Mouse (Mus musculus): ENCODE results near the gene Slx4ip. TPM values are rescaled to one million over a fixed set of nuclear protein-coding genes. Genes with fewer than 3 reads are reported as not detected.

Slx4ip gene
- polyA plus RNA-seq, 1 experiment from 2014 or later = 5.6 TPM

DNA sequence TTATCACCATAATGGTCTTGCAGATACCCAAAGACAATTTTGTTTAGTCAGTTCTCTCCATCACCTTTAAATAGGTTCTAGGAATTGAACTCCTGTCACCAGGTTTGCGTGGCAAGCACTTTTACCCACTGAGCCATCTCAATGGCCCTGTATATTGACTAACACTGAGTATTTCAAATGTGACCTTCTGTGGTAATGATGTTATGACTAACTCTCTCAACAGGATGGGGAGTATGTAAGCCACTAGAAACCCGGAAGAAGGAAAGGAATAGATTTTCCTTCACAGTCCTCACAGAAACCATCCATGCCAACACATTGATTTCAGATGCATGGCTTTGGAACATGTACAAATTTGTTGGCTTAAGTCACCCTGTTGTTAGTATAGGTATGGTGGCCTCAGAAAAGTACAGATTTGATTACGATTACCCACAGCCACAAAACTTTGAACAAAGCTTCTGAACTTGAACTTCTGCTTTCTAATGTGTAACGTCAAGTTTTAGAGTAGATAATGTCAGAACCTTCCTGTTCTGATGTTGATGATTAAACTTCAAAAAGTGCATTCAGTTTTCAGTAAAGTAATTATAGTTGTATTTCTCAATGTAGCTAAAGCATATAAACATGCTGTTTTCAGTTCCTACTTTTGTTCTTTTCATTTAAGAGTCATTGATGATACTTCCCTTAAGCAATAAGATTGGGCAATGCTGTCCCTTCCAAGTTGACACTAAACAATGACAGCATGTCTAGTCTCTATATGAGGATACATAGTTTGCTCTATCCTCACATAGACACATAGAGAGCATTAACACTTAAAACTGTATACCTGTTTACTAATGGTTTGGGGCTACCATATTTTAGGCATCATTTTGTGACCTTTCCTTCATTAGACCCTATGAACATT, 45.6 kb downstream of the Slx4ip start:
- H3K9ac ChIP-seq (ENCODE audit: low read length) = no peak overlapping the region
- H3K27ac ChIP-seq (ENCODE audit: low read length) = no peak overlapping the region
- no peaks in the 10 kb centered on the region for H3K36me3 ChIP-seq (ENCODE audit: control insufficient read depth, insufficient read depth, low read length)
- ATAC-seq (ENCODE audit: insufficient read depth, low FRiP score) = no peak
- no peaks in the 10 kb centered on the region for H3K4me1 ChIP-seq (ENCODE audit: control insufficient read depth, insufficient read depth, low read length)
- H3K27me3 ChIP-seq (ENCODE audit: control insufficient read depth, insufficient read depth, low read length) = no peaks in the 10 kb centered on the region
- no peak overlapping the region for H3K4me3 ChIP-seq (replicated peaks; ENCODE audit: low read length)
- H3K4me2 ChIP-seq (ENCODE audit: low read depth, low read length) = no peak overlapping the region
- H3K9me3 ChIP-seq (replicated peaks; ENCODE audit: control insufficient read depth, low read length) = no peaks in the 10 kb centered on the region
- 85% methylated on average over 4 of the region's 4 CpGs for WGBS

DNA sequence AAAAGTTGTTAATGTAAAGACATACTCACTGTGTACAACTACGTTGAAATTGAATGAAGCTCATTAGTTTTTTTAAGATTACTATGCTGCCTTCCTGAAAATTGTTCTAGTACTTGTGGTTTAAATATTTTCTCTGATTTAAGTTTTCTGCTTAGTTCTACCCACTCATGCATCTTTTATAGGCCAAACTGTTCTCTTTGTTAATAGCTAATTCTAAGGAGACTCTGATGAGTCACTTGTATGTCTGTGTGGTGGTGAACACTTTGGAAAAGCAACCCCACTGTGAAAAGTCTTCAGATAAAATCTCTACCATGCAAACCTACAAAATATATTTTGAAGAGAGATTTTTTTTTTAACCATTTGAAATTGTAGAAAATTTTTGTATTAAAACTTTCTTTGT, 47.2 kb downstream of the Slx4ip start:
- Histone ChIP-seq H3K36me3 (ENCODE audit: control insufficient read depth, insufficient read depth, low read length) (no peaks in the 10 kb centered on the region), H3K4me1 (ENCODE audit: control insufficient read depth, insufficient read depth, low read length) (no peaks in the 10 kb centered on the region), H3K27me3 (ENCODE audit: control insufficient read depth, insufficient read depth, low read length) (no peaks in the 10 kb centered on the region), H3K27ac (ENCODE audit: low read length) (no peak overlapping the region), H3K9me3 (replicated peaks; ENCODE audit: control insufficient read depth, low read length) (no peaks in the 10 kb centered on the region), H3K4me2 (ENCODE audit: low read depth, low read length) (no peak overlapping the region), H3K4me3 (replicated peaks; ENCODE audit: low read length) (no peak overlapping the region), H3K9ac (ENCODE audit: low read length) (no peak overlapping the region)
- ATAC-seq (ENCODE audit: insufficient read depth, low FRiP score) = no peak
- 85% methylated on average over 1 of the region's 1 CpGs for WGBS

DNA sequence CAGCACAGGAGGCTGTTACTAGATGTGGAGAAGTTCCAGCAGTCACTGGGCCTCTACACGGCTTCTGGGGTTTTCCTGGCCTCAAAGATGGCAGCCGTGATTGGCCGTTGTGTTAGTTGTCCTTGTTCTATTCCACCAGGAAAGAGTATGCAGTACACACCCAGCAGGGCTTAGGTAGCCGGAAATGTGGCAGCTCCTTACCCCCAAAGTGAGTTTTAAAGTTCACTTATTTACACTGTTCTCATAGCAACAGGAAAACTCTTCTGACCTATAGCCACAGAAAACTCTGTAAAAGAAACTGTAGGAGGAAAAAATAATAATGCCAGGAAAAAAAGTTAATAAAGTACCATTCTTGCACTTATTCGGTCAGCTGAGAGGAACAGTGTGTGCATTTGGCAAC, 55.3 kb downstream of the Slx4ip start:
- peaks cover 15% of the 10 kb centered on the region for H3K4me1 ChIP-seq (ENCODE audit: control insufficient read depth, insufficient read depth, low read length)
- no peak for ATAC-seq (ENCODE audit: insufficient read depth, low FRiP score)
- H3K27ac ChIP-seq (ENCODE audit: low read length) = 0 out of 2 replicates have a peak overlapping the region, but pooled peaks have one; percentile 17
- no peaks in the 10 kb centered on the region for H3K27me3 ChIP-seq (ENCODE audit: control insufficient read depth, insufficient read depth, low read length)
- H3K36me3 ChIP-seq (ENCODE audit: control insufficient read depth, insufficient read depth, low read length) = no peaks in the 10 kb centered on the region
- no peak overlapping the region for H3K9ac ChIP-seq (ENCODE audit: low read length)
- H3K4me3 ChIP-seq (replicated peaks; ENCODE audit: low read length) = no peak overlapping the region
- H3K9me3 ChIP-seq (replicated peaks; ENCODE audit: control insufficient read depth, low read length) = no peaks in the 10 kb centered on the region
- WGBS = 71% methylated on average over 5 of the region's 5 CpGs
- no peak overlapping the region for H3K4me2 ChIP-seq (ENCODE audit: low read depth, low read length)

DNA sequence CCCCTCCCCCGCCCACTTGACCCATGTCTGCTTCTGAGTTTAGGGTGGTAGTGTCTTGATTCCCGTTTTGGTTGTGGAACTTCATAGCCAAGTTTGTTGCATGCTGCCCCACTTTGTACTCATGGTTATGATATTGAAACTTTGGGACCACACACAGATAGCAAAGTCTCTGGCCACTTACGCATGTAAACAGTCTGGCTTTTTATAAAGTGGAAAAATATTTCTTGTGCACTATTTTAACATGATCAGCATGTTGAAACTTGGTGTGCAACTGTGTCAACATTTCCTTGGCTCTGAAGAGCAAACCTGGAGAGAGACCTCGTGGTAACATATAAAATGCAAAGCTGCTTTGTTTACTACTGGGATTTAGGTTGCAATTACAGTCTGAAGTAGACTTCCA, 56.5 kb downstream of the Slx4ip start:
- Histone ChIP-seq H3K27me3 (ENCODE audit: control insufficient read depth, insufficient read depth, low read length) (no peaks in the 10 kb centered on the region), H3K9ac (ENCODE audit: low read length) (no peak overlapping the region), H3K27ac (ENCODE audit: low read length) (peak overlapping the region; percentile 17; the same call in 1 of the 2 replicates), H3K4me1 (ENCODE audit: control insufficient read depth, insufficient read depth, low read length) (peaks cover 15% of the 10 kb centered on the region), H3K36me3 (ENCODE audit: control insufficient read depth, insufficient read depth, low read length) (no peaks in the 10 kb centered on the region), H3K4me3 (replicated peaks; ENCODE audit: low read length) (no peak overlapping the region), H3K4me2 (ENCODE audit: low read depth, low read length) (no peak overlapping the region), H3K9me3 (replicated peaks; ENCODE audit: control insufficient read depth, low read length) (no peaks in the 10 kb centered on the region)
- ATAC-seq (ENCODE audit: insufficient read depth, low FRiP score) = no peak
- WGBS = 50% methylated on average over 4 of the region's 4 CpGs

DNA sequence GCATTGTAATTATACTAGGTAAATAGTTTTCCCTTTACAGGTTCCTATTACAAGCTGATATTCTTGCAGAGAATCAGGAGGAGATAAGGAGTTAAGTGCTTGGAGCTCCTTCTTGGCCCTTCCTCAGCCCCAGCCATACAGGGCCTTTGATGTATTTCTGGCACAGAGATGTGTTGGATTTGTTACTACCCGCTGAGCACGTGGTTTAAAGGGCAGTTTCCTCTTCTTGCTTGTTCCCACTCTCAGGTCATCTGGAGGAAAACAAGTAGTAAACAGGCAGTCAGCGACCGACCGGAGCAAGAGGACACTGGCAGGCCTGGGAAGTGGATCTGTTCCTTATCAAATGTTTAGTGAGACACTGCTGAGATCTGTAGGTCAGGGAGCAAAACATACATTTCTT, 56.9 kb downstream of the Slx4ip start:
- no peaks in the 10 kb centered on the region for H3K27me3 ChIP-seq (ENCODE audit: control insufficient read depth, insufficient read depth, low read length)
- 18% methylated on average over 5 of the region's 5 CpGs for WGBS
- peak overlapping the region; percentile 25; the same call in 1 of the 2 replicates for H3K27ac ChIP-seq (ENCODE audit: low read length)
- H3K4me2 ChIP-seq (ENCODE audit: low read depth, low read length) = no peak overlapping the region
- peaks cover 15% of the 10 kb centered on the region for H3K4me1 ChIP-seq (ENCODE audit: control insufficient read depth, insufficient read depth, low read length)
- H3K4me3 ChIP-seq (replicated peaks; ENCODE audit: low read length) = no peak overlapping the region
- ATAC-seq (ENCODE audit: insufficient read depth, low FRiP score) = no peak
- no peak overlapping the region for H3K9ac ChIP-seq (ENCODE audit: low read length)
- no peaks in the 10 kb centered on the region for H3K9me3 ChIP-seq (replicated peaks; ENCODE audit: control insufficient read depth, low read length)
- no peaks in the 10 kb centered on the region for H3K36me3 ChIP-seq (ENCODE audit: control insufficient read depth, insufficient read depth, low read length)

DNA sequence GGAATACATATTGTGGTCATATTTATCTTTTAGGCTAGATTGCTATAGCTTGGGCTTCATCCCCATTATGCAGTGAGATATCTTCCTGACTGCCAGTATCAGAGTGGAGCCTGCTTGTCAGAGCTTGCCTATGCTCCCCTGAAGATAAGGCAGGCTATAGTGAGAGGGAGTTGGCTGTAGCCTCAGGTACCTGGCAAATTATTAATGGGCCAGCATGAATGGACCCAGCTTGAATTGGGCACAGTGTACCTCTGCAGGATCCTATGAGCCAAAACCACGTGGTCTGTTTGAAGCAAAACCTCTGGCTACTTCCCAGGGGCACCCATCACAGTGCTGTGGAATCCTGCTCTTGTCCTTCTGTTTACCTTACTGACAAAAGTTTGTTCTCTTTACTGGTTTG, 61.2 kb downstream of the Slx4ip start:
- H3K4me3 ChIP-seq (replicated peaks; ENCODE audit: low read length) = no peak overlapping the region
- ATAC-seq (ENCODE audit: insufficient read depth, low FRiP score) = peak; percentile 33; the same call in 1 of the 2 replicates
- peaks cover 13% of the 10 kb centered on the region for H3K4me1 ChIP-seq (ENCODE audit: control insufficient read depth, insufficient read depth, low read length)
- H3K27ac ChIP-seq (ENCODE audit: low read length) = no peak overlapping the region
- 36% methylated on average over 1 of the region's 1 CpGs for WGBS
- H3K9me3 ChIP-seq (replicated peaks; ENCODE audit: control insufficient read depth, low read length) = no peaks in the 10 kb centered on the region
- H3K27me3 ChIP-seq (ENCODE audit: control insufficient read depth, insufficient read depth, low read length) = no peaks in the 10 kb centered on the region
- no peak overlapping the region for H3K9ac ChIP-seq (ENCODE audit: low read length)
- no peaks in the 10 kb centered on the region for H3K36me3 ChIP-seq (ENCODE audit: control insufficient read depth, insufficient read depth, low read length)
- H3K4me2 ChIP-seq (ENCODE audit: low read depth, low read length) = no peak overlapping the region

DNA sequence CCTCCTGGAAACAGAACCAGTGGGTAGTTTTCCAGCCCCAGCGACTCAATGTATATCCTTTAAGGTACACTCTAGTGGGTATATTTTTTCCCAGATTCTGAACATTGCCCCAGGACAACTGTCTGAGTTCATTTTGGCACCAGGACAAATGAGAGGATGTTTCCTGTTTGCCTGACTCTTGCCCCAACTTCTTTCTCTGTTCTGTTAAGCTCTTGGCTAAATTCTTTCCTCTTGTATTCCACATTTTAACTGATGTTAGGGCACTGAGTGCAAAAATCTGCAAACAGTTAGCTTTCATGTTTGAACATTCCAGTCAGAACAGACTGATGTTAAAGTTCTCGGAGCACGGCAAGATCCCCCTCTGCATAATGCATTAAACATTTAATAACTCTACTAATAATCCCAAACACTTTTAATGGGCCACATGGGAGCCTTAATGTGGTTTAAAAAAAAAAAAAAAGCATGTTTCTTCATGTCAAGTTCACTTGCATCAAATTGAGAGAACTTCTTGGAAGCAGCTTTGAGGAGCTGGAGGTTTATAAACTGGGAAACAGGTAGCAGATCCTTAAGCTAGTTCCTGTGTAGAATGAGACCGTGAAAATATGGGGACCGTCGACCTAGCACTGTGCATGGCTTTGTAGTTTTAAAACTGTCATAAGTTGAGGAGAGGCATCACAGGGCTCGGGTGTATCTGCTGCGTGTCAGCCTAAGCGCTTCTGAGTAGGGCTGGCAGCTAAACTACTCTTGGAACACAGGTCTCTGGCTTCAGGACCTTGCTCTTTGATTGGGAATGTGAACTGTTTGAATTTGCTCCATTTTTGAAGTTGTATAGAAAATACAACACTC, 64.9 kb downstream of the Slx4ip start:
- H3K27ac ChIP-seq (ENCODE audit: low read length) = no peak overlapping the region
- no peak overlapping the region for H3K4me3 ChIP-seq (replicated peaks; ENCODE audit: low read length)
- H3K4me2 ChIP-seq (ENCODE audit: low read depth, low read length) = no peak overlapping the region
- H3K4me1 ChIP-seq (ENCODE audit: control insufficient read depth, insufficient read depth, low read length) = 0 out of 2 replicates have a peak, but pooled peaks cover 3% of the 10 kb centered on the region
- H3K27me3 ChIP-seq (ENCODE audit: control insufficient read depth, insufficient read depth, low read length) = no peaks in the 10 kb centered on the region
- no peaks in the 10 kb centered on the region for H3K9me3 ChIP-seq (replicated peaks; ENCODE audit: control insufficient read depth, low read length)
- no peak for ATAC-seq (ENCODE audit: insufficient read depth, low FRiP score)
- WGBS = 56% methylated on average over 9 of the region's 9 CpGs
- H3K36me3 ChIP-seq (ENCODE audit: control insufficient read depth, insufficient read depth, low read length) = no peaks in the 10 kb centered on the region
- H3K9ac ChIP-seq (ENCODE audit: low read length) = no peak overlapping the region

DNA sequence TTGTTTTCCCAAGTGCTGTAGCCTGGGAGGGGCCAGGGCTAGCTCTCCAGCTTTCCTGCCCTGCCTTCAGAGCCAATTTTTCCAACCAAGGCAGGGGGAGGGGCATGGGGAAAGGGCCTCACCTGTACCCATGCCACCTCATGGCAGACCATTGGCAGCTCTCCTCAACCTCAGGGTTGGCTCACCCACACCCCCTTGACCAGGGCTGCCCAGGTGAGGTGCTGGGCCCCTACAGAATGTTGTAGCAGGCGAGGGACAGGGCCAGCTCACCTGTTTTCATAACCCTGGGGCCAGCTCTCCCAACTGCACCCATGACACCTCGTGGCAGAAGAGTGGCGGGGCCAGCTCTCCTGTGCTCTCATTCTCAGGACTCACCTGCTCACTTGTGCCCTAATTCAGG, 67.7 kb downstream of the Slx4ip start:
- Histone ChIP-seq H3K4me2 (ENCODE audit: low read depth, low read length) (no peak overlapping the region), H3K27me3 (ENCODE audit: control insufficient read depth, insufficient read depth, low read length) (no peaks in the 10 kb centered on the region), H3K27ac (ENCODE audit: low read length) (no peak overlapping the region), H3K9me3 (replicated peaks; ENCODE audit: control insufficient read depth, low read length) (no peaks in the 10 kb centered on the region), H3K36me3 (ENCODE audit: control insufficient read depth, insufficient read depth, low read length) (no peaks in the 10 kb centered on the region), H3K4me3 (replicated peaks; ENCODE audit: low read length) (no peak overlapping the region), H3K9ac (ENCODE audit: low read length) (no peak overlapping the region), H3K4me1 (ENCODE audit: control insufficient read depth, insufficient read depth, low read length) (0 out of 2 replicates have a peak, but pooled peaks cover 3% of the 10 kb centered on the region)
- 69% methylated on average over 3 of the region's 3 CpGs for WGBS
- ATAC-seq (ENCODE audit: insufficient read depth, low FRiP score) = 0 out of 2 replicates have a peak, but pooled peaks have one; percentile 33

DNA sequence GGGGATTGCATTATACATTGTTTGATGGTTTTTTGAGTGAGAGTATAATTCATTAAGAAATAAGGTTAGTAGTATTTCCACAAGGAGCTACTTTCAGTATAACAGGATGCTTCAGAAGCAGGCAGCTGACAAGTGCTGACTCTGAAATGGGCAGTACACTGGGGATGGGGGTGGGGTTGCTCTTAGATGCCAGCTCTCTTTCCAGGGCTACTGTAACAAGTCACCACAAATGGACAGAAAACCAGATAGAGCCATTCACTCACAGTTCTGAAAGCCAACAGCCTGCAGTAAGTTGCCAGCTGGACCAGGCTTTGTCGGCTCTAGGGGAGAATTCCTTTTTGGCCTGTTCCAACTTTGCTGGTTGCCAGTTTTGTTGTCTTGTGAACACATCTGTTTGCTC, 84.8 kb downstream of the Slx4ip start:
- no peaks in the 10 kb centered on the region for H3K27me3 ChIP-seq (ENCODE audit: control insufficient read depth, insufficient read depth, low read length)
- no peaks in the 10 kb centered on the region for H3K9me3 ChIP-seq (replicated peaks; ENCODE audit: control insufficient read depth, low read length)
- no peak overlapping the region for H3K4me3 ChIP-seq (replicated peaks; ENCODE audit: low read length)
- no peaks in the 10 kb centered on the region for H3K4me1 ChIP-seq (ENCODE audit: control insufficient read depth, insufficient read depth, low read length)
- WGBS = 86% methylated on average over 1 of the region's 1 CpGs
- H3K27ac ChIP-seq (ENCODE audit: low read length) = no peak overlapping the region
- H3K9ac ChIP-seq (ENCODE audit: low read length) = no peak overlapping the region
- no peak for ATAC-seq (ENCODE audit: insufficient read depth, low FRiP score)
- H3K4me2 ChIP-seq (ENCODE audit: low read depth, low read length) = no peak overlapping the region
- H3K36me3 ChIP-seq (ENCODE audit: control insufficient read depth, insufficient read depth, low read length) = no peaks in the 10 kb centered on the region

Measured in stomach, embryonic 16.5 days (tissue).